Mouse (Mus musculus) urinary bladder, postnatal 10 days (tissue): ENCODE measurements around the gene Ppp1r9a.

Source experiments
- DNase-seq: peaks from one replicate; pipeline ENCODE4 v3.0.0; 2022; ENCODE audit warnings: low spot score

Gene Ppp1r9a

DNA sequence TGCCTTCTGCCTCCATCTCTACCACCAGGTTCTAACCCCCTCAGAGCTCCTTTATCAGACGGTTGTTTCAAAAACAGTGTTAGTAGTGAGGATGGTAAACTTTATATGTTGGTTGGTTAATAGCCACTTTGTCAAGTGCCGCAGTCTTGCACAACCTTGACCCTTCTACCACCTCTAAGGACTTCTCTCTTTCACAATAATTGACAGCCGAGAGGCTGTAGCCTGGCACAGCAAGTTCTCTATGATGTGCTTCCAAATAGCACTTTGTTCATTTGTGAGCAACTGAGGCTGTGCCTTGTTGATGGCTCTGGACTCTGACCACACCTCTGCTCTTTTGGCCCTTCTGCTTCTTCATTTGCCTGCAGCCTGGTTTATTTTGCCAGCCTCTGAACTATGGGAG, 297.2 kb downstream of the Ppp1r9a start:
- DNase-seq, result no peak

- DNase-seq, result no peak
These were observed 305.1 kb downstream of the Ppp1r9a start for GRCm38 (mm10) chr6:5207817-5208216.
